Mouse (Mus musculus): ENCODE data around the gene Sec14l1. TPM values are rescaled to one million over a fixed set of nuclear protein-coding genes. Genes with fewer than 3 reads are reported as not detected.
A peak's percentile ranks its signal among the peaks of the same experiment; 100 is the strongest.

The Sec14l1 gene
- polyA plus RNA-seq, 1 experiment = 133 TPM

DNA sequence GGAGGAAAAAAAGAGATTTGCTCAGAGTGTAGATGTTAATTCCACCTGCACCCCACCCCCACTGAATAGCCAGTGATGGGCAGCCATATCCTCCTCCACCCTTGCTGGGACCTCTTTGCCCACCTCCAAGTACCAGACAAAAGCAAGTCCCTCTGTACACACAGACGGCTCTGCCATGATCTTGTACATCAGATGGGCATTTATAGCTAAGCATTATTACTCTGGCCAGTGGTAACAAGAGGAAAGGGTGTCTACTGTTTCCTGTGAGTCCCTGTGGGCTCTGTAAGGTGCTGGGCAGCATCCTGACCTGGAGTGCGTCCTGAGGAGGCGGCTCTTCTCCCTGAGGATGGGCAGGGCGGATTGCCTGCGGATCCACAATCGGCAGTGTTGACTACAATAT, 7.0 kb downstream of the Sec14l1 start:
- no peaks in the 10 kb centered on the region for H3K27me3 ChIP-seq (ENCODE audit: control insufficient read depth, insufficient read depth, low read length)
- H3K4me3 ChIP-seq (ENCODE audit: control insufficient read depth, low read depth, low read length) = no peak overlapping the region
- TF ChIP-seq CTCF (IDR thresholded peaks at IDR 0.05; ENCODE audit: control insufficient read depth, insufficient read depth, insufficient replicate concordance, low read depth, low read length) = no peak
- no peak for TF ChIP-seq POLR2A (IDR thresholded peaks at IDR 0.05; ENCODE audit: control insufficient read depth, low read depth, low read length)
- peaks cover 17% of the 10 kb centered on the region for H3K4me1 ChIP-seq (ENCODE audit: control insufficient read depth, insufficient read depth, low read length)
- H3K36me3 ChIP-seq (ENCODE audit: control insufficient read depth, insufficient read depth, low read length) = no peaks in the 10 kb centered on the region
- H3K27ac ChIP-seq (ENCODE audit: control insufficient read depth, insufficient read depth, low read depth, low read length) = no peak overlapping the region

DNA sequence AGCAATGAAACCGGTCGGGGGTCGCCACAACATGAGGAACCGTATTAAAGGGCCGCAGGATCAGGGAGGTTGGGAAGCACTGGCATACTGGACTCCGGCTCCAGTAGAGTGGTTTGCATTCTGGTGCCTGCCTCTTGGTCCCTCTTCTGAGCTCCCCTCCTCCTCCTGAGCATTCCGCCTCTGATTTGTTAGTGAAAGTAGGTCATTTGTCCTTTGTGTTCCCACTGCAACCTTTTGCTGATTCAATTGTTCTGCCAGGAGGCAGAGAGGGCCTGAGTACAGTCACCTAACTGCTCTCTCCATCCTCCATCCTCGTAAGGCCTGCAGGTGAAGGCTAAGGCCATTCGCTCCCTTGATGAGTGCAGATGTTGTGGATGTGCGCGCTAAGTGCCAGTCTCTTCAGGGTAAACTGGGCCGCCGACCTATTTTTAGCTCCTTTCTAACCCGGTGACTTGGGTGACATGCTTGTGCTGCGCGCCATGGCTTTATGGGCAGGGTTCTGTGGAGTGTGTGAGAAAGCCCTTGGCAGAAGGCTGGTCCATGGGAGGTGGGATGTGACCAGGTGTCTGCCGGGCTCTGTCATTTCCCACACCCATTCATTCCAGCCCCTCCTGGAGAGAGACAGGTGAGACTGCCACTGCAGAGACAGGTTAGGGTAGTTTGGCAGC, 8.6 kb downstream of the Sec14l1 start:
- Histone ChIP-seq H3K36me3 (ENCODE audit: control insufficient read depth, insufficient read depth, low read length) (no peaks in the 10 kb centered on the region; the same call in 1 of the 2 replicates), H3K4me1 (ENCODE audit: control insufficient read depth, insufficient read depth, low read length) (peaks cover 12% of the 10 kb centered on the region), H3K4me3 (ENCODE audit: control insufficient read depth, low read depth, low read length) (no peak overlapping the region), H3K27ac (ENCODE audit: control insufficient read depth, insufficient read depth, low read depth, low read length) (no peak overlapping the region), H3K27me3 (ENCODE audit: control insufficient read depth, insufficient read depth, low read length) (no peaks in the 10 kb centered on the region)
- no peak for TF ChIP-seq CTCF (IDR thresholded peaks at IDR 0.05; ENCODE audit: control insufficient read depth, insufficient read depth, insufficient replicate concordance, low read depth, low read length)
- TF ChIP-seq POLR2A (IDR thresholded peaks at IDR 0.05; ENCODE audit: control insufficient read depth, low read depth, low read length) = no peak

DNA sequence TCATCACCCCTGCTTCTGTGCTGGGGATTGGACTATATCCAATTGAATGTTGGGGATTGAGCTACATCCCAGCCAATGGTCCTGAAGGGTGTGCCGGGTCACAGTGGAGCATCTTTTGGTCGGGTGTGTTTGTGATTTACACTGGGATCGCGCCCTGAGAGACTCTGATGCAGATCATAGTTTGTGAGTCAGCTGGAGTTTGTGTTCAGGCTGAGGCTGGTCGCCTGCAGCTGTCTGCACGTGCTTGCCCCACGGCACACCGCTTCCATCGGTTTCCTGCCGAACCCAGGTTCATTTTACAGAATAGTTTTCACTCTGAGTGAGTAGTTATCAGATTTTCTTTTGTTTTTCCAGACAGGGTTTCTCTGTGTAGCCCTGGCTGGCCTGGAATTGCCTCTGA, 9.6 kb downstream of the Sec14l1 start:
- H3K4me1 ChIP-seq (ENCODE audit: control insufficient read depth, insufficient read depth, low read length) = peaks cover 12% of the 10 kb centered on the region
- no peaks in the 10 kb centered on the region for H3K27me3 ChIP-seq (ENCODE audit: control insufficient read depth, insufficient read depth, low read length)
- H3K27ac ChIP-seq (ENCODE audit: control insufficient read depth, insufficient read depth, low read depth, low read length) = no peak overlapping the region
- H3K4me3 ChIP-seq (ENCODE audit: control insufficient read depth, low read depth, low read length) = no peak overlapping the region
- no peaks in the 10 kb centered on the region; the same call in 1 of the 2 replicates for H3K36me3 ChIP-seq (ENCODE audit: control insufficient read depth, insufficient read depth, low read length)
- TF ChIP-seq CTCF (IDR thresholded peaks at IDR 0.05; ENCODE audit: control insufficient read depth, insufficient read depth, insufficient replicate concordance, low read depth, low read length) = no peak
- no peak for TF ChIP-seq POLR2A (IDR thresholded peaks at IDR 0.05; ENCODE audit: control insufficient read depth, low read depth, low read length)

DNA sequence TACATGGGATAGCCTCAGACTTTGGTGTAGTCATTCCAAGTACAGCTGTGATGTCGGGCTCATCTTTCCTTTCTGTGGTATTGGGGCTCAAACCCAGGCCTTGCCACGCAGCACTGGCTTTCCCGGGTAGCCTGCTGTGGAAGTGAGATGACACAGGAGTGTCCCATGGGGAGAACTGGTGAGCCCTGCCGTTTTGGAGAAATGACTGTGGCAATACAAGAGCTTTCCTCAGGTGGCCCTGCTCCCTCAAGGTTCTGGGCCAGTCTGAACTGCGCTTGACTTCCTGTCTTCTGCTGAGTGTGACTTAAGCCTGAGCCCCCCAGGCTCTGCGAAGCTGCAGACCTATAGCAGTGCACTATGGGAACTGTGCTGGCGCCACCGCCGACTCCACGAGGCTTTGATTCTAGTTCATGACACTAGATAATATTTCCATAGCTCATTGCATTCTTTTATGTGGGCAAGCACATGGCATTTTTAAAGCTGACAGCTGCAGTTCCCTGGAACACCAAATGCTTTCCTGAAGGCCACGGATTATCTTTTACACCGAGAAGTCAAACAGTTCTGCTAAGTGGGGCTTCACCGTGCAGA, 12.4 kb downstream of the Sec14l1 start:
- no peaks in the 10 kb centered on the region for H3K27me3 ChIP-seq (ENCODE audit: control insufficient read depth, insufficient read depth, low read length)
- no peaks in the 10 kb centered on the region; the same call in 1 of the 2 replicates for H3K4me1 ChIP-seq (ENCODE audit: control insufficient read depth, insufficient read depth, low read length)
- peak overlapping the region; percentile 27; the same call in 1 of the 2 replicates for H3K27ac ChIP-seq (ENCODE audit: control insufficient read depth, insufficient read depth, low read depth, low read length)
- H3K4me3 ChIP-seq (ENCODE audit: control insufficient read depth, low read depth, low read length) = no peak overlapping the region
- no peaks in the 10 kb centered on the region; the same call in 1 of the 2 replicates for H3K36me3 ChIP-seq (ENCODE audit: control insufficient read depth, insufficient read depth, low read length)
- TF ChIP-seq POLR2A (IDR thresholded peaks at IDR 0.05; ENCODE audit: control insufficient read depth, low read depth, low read length) (no peak), CTCF (IDR thresholded peaks at IDR 0.05; ENCODE audit: control insufficient read depth, insufficient read depth, insufficient replicate concordance, low read depth, low read length) (no peak)

DNA sequence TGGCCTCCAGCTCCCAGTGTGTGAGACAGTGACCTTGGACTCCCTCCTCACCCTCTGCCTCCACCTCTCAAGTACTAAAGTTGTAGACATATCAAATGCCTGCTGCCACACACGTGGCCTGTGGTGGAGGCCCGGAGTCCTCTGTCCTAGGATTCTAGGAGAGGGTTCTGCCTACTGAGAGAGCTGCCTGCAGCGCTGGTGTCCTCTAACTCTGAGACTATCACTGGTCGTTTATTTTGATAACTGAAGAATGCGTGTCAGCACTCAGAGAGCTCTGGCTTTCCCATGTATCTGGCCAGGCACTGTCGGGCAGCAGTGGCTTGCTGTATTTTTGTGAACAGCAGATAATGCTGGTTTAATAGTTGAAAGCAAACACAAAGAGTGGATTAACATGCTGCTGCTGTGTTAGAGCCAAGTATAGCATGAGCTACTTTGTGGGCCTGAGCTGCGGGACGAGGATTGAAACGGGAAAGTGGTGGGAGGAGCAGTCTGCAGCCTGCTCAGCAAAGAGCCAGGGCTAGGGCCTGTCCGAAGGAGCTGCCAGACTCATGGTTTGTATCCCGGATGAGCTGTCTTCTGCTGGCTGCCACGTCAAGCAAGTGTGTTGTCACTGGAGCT, 13.1 kb downstream of the Sec14l1 start:
- peak overlapping the region; percentile 58 for H3K27ac ChIP-seq (ENCODE audit: control insufficient read depth, insufficient read depth, low read depth, low read length)
- H3K27me3 ChIP-seq (ENCODE audit: control insufficient read depth, insufficient read depth, low read length) = no peaks in the 10 kb centered on the region
- no peak overlapping the region for H3K4me3 ChIP-seq (ENCODE audit: control insufficient read depth, low read depth, low read length)
- no peaks in the 10 kb centered on the region; the same call in 1 of the 2 replicates for H3K36me3 ChIP-seq (ENCODE audit: control insufficient read depth, insufficient read depth, low read length)
- no peaks in the 10 kb centered on the region; the same call in 1 of the 2 replicates for H3K4me1 ChIP-seq (ENCODE audit: control insufficient read depth, insufficient read depth, low read length)
- TF ChIP-seq POLR2A (IDR thresholded peaks at IDR 0.05; ENCODE audit: control insufficient read depth, low read depth, low read length) = no peak
- no peak for TF ChIP-seq CTCF (IDR thresholded peaks at IDR 0.05; ENCODE audit: control insufficient read depth, insufficient read depth, insufficient replicate concordance, low read depth, low read length)

DNA sequence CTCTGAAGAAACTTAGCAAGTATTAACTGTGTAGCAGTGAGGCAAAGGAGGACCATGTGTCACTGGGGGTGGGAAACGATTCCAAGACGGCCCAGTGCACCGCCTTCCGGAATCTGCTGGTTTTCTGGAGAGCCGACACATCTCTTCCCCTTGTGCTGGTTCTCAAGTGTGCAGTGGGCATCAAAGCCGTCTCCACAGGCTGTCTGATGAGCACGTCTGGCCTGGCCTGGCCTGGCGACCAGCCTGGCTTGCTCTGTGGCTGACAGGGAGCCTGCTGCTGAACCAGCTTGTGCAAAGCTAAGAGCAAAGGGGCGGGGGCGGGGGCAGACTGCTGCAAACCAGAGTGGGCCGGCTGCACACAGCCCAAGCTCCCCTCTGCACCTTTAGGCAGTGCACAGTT, 14.5 kb downstream of the Sec14l1 start:
- H3K4me1 ChIP-seq (ENCODE audit: control insufficient read depth, insufficient read depth, low read length) = no peaks in the 10 kb centered on the region; the same call in 1 of the 2 replicates
- H3K27ac ChIP-seq (ENCODE audit: control insufficient read depth, insufficient read depth, low read depth, low read length) = no peak overlapping the region

DNA sequence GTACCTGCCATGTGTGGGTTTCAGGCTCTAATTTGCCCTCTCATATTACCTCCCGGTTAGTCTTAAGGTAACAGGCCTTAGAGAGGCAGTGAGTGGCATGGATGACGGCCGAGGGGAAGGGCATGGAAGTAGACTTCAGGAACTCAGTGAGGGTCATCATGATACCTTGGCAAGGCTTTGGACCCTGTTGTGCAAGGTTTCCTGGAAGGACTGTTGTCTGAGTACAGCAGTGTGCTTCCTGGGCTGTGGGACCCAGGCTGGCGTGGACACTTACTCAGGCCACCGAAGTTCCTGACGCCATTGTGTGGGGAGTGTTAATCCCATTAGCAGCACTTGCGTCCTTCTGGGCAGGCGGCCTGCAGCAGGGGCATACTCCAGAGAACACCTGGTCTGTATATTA, 15.1 kb downstream of the Sec14l1 start:
- Histone ChIP-seq H3K27ac (ENCODE audit: control insufficient read depth, insufficient read depth, low read depth, low read length) (no peak overlapping the region), H3K27me3 (ENCODE audit: control insufficient read depth, insufficient read depth, low read length) (no peaks in the 10 kb centered on the region), H3K4me1 (ENCODE audit: control insufficient read depth, insufficient read depth, low read length) (no peaks in the 10 kb centered on the region; the same call in none of the 2 replicates), H3K4me3 (ENCODE audit: control insufficient read depth, low read depth, low read length) (no peak overlapping the region), H3K36me3 (ENCODE audit: control insufficient read depth, insufficient read depth, low read length) (no peaks in the 10 kb centered on the region; the same call in 1 of the 2 replicates)
- TF ChIP-seq CTCF (IDR thresholded peaks at IDR 0.05; ENCODE audit: control insufficient read depth, insufficient read depth, insufficient replicate concordance, low read depth, low read length) (no peak), POLR2A (IDR thresholded peaks at IDR 0.05; ENCODE audit: control insufficient read depth, low read depth, low read length) (no peak)

More for the DNA sequence above, 14.5 kb downstream of the Sec14l1 start:
- H3K27me3 ChIP-seq (ENCODE audit: control insufficient read depth, insufficient read depth, low read length) = no peaks in the 10 kb centered on the region
- no peak for TF ChIP-seq CTCF (IDR thresholded peaks at IDR 0.05; ENCODE audit: control insufficient read depth, insufficient read depth, insufficient replicate concordance, low read depth, low read length)
- TF ChIP-seq POLR2A (IDR thresholded peaks at IDR 0.05; ENCODE audit: control insufficient read depth, low read depth, low read length) = no peak
- no peaks in the 10 kb centered on the region; the same call in 1 of the 2 replicates for H3K36me3 ChIP-seq (ENCODE audit: control insufficient read depth, insufficient read depth, low read length)
- no peak overlapping the region for H3K4me3 ChIP-seq (ENCODE audit: control insufficient read depth, low read depth, low read length)

All from testis, adult 2 months (tissue).